Mouse (Mus musculus) liver, adult 2 months (tissue): ENCODE data around the gene Ap2a1.

ENCODE experiments used
- CTCF ChIP-seq: fragments of 200-500 bp; IDR thresholded peaks from 2 replicates; pipeline ENCODE4 v1.5.1; 2011; ENCODE audit warnings: low read depth, low read length, control low read depth
- POLR2A ChIP-seq: fragments of 200-500 bp; IDR thresholded peaks from 2 replicates; pipeline ENCODE4 v1.6.1; 2011; ENCODE audit warnings: low read length, control low read depth; ENCODE audit not compliant: insufficient read depth; ENCODE audit errors: extremely low read depth

GRCm38 (mm10) chr7:44896499-44896898 lies 32.8 kb downstream of the Ap2a1 start:
- TF ChIP-seq POLR2A (no peak), CTCF (no peak)
